Mouse (Mus musculus): ENCODE data around the gene Def6. TPM values are rescaled to one million over a fixed set of nuclear protein-coding genes. Genes with fewer than 3 reads are reported as not detected.
"Not testable (repeated sequence)": the region's sequence is repeated elsewhere in the genome, so short reads cannot be mapped to it uniquely, and the experiment has no call there.

The Def6 gene
- total and polyA plus RNA-seq, 3 experiments = 121 to 154 TPM; not detected in 1

- no peak overlapping the region for H3K9ac ChIP-seq (ENCODE audit: control insufficient read depth, low read depth, low read length, poor library complexity, severe bottlenecking)
- H3K27me3 ChIP-seq (ENCODE audit: control insufficient read depth in 1 of 2, insufficient read depth in 2 of 2, low read length in 2 of 2) = no peaks in the 10 kb centered on the region
- TF ChIP-seq RAD21 (IDR thresholded peaks at IDR 0.05; ENCODE audit: low read depth, low read length) (no peak), CTCF (IDR thresholded peaks at IDR 0.05 in 2 of 3, conservative IDR thresholded peaks at IDR 0.05 in 1 of 3; ENCODE audit: control insufficient read depth in 1 of 3, insufficient read depth in 1 of 3, low read depth in 2 of 3, low read length in 3 of 3, poor library complexity in 1 of 3, severe bottlenecking in 1 of 3) (no peak), ZNF384 (IDR thresholded peaks at IDR 0.05; ENCODE audit: low read depth, low read length) (peak; percentile 59)
- peaks cover under 1 to 3% of the 10 kb centered on the region in 2 experiments; a peak in 2 of 4 replicates for H3K36me3 ChIP-seq (ENCODE audit: control insufficient read depth in 1 of 2, insufficient read depth in 2 of 2, low read length in 2 of 2)
- H3K4me3 ChIP-seq (ENCODE audit: control insufficient read depth in 1 of 2, insufficient read depth in 1 of 2, low read depth in 2 of 2, low read length in 2 of 2) = no peak overlapping the region
- H3K79me2 ChIP-seq (ENCODE audit: control insufficient read depth, insufficient read depth, low read length, poor library complexity) = peaks cover 2% of the 10 kb centered on the region
- H3K27ac ChIP-seq (ENCODE audit: control insufficient read depth, low read depth, low read length) = no peak overlapping the region
- no peaks in the 10 kb centered on the region for H3K9me3 ChIP-seq (replicated peaks; ENCODE audit: insufficient read depth, low read length)
- no peak for DNase-seq (ENCODE audit: low read depth, low spot score)
- 0 out of 4 replicates have a peak, but pooled peaks cover 0 to under 1% of the 10 kb centered on the region in 2 experiments for H3K4me1 ChIP-seq (ENCODE audit: control insufficient read depth in 1 of 2, insufficient read depth in 2 of 2, low read length in 2 of 2)
Measured at GRCm38 (mm10) chr17:28217721-28218649, 10.4 kb downstream of the Def6 start.

- not testable (repeated sequence) for H3K4me1 ChIP-seq (ENCODE audit: control insufficient read depth in 1 of 2, insufficient read depth in 2 of 2, low read length in 2 of 2); H3K27ac ChIP-seq (ENCODE audit: control insufficient read depth, low read depth, low read length); H3K27me3 ChIP-seq (ENCODE audit: control insufficient read depth in 1 of 2, insufficient read depth in 2 of 2, low read length in 2 of 2); H3K4me3 ChIP-seq (ENCODE audit: control insufficient read depth in 1 of 2, insufficient read depth in 1 of 2, low read depth in 2 of 2, low read length in 2 of 2); H3K79me2 ChIP-seq (ENCODE audit: control insufficient read depth, insufficient read depth, low read length, poor library complexity); H3K9me3 ChIP-seq (replicated peaks; ENCODE audit: insufficient read depth, low read length); H3K36me3 ChIP-seq (ENCODE audit: control insufficient read depth in 1 of 2, insufficient read depth in 2 of 2, low read length in 2 of 2); DNase-seq (ENCODE audit: low read depth, low spot score); H3K9ac ChIP-seq (ENCODE audit: control insufficient read depth, low read depth, low read length, poor library complexity, severe bottlenecking)
Measured at GRCm38 (mm10) chr17:28222463-28222862, 14.9 kb downstream of the Def6 start.

GRCm38 (mm10) chr17:28223561-28224391, 16.2 kb downstream of the Def6 start:
- DNase-seq (ENCODE audit: low read depth, low spot score) = peak; percentile 86
- no peaks in the 10 kb centered on the region for H3K27me3 ChIP-seq (ENCODE audit: control insufficient read depth in 1 of 2, insufficient read depth in 2 of 2, low read length in 2 of 2)
- H3K9me3 ChIP-seq (replicated peaks; ENCODE audit: insufficient read depth, low read length) = no peaks in the 10 kb centered on the region
- TF ChIP-seq RCOR1 (IDR thresholded peaks at IDR 0.05; ENCODE audit: low read depth, low read length) (no peak), MYC (IDR thresholded peaks at IDR 0.05; ENCODE audit: low read depth, low read length) (no peak), BHLHE40 (IDR thresholded peaks at IDR 0.05; ENCODE audit: borderline replicate concordance, low read depth, low read length) (no peak), UBTF (IDR thresholded peaks at IDR 0.05; ENCODE audit: borderline replicate concordance, insufficient read depth, low read depth, low read length) (no peak)
- no peak overlapping the region for H3K9ac ChIP-seq (ENCODE audit: control insufficient read depth, low read depth, low read length, poor library complexity, severe bottlenecking)
- no peak overlapping the region for H3K4me3 ChIP-seq (ENCODE audit: control insufficient read depth in 1 of 2, insufficient read depth in 1 of 2, low read depth in 2 of 2, low read length in 2 of 2)
- no peak overlapping the region for H3K27ac ChIP-seq (ENCODE audit: control insufficient read depth, low read depth, low read length)
- H3K79me2 ChIP-seq (ENCODE audit: control insufficient read depth, insufficient read depth, low read length, poor library complexity) = no peaks in the 10 kb centered on the region; the same call in 1 of the 2 replicates
- peaks cover 4 to 5% of the 10 kb centered on the region in 2 experiments for H3K36me3 ChIP-seq (ENCODE audit: control insufficient read depth in 1 of 2, insufficient read depth in 2 of 2, low read length in 2 of 2)
- H3K4me1 ChIP-seq (ENCODE audit: control insufficient read depth in 1 of 2, insufficient read depth in 2 of 2, low read length in 2 of 2) = peaks cover 0 to 3% of the 10 kb centered on the region in 2 experiments; a peak in 1 of 4 replicates
